Mouse (Mus musculus): ENCODE measurements around the gene Olfr723. TPM values are rescaled to one million over a fixed set of nuclear protein-coding genes. Genes with fewer than 3 reads are reported as not detected.
"Not testable (repeated sequence)": the region's sequence is repeated elsewhere in the genome, so short reads cannot be mapped to it uniquely, and the experiment has no call there.

Olfr723 gene
- total RNA-seq (2021): not detected

GRCm38 (mm10) chr14:49931687-49932086 lies at the start of gene Olfr723:
Gene Olfr723 (minus strand): TSS chr14:49931787.
- not testable (repeated sequence) for DNase-seq (ENCODE audit: extremely low spot score in 1 of 2, low spot score in 1 of 2)

- DNase-seq (ENCODE audit: extremely low spot score in 1 of 2, low spot score in 1 of 2): not testable (repeated sequence)
Measured at GRCm38 (mm10) chr14:49963174-49963573, 31.6 kb upstream of the Olfr723 start, which contains the start of gene Olfr724. Gene Olfr724 (minus strand): TSS chr14:49963274.

GRCm38 (mm10) chr14:49955890-49956289 lies 24.3 kb upstream of the Olfr723 start:
- DNase-seq (ENCODE audit: extremely low spot score in 1 of 2, low spot score in 1 of 2): no peak

GRCm38 (mm10) chr14:49901899-49902298 lies 29.7 kb downstream of the Olfr723 start, which contains the start of gene Olfr722:
Gene Olfr722 (minus strand): TSS chr14:49901999.
- no peak for DNase-seq (ENCODE audit: extremely low spot score in 1 of 2, low spot score in 1 of 2)

Other genes starting within 250 kb of the Olfr723 start
- 10 to 100 TPM; 26.1 to 28.2 TPM for gene Armh4, start 148.4 kb downstream of the Olfr723 start, total RNA-seq (2021)
- not detected for gene Olfr722, start 29.8 kb downstream of the Olfr723 start, total RNA-seq (2021)
- not detected for gene Olfr724, start 31.5 kb upstream of the Olfr723 start, total RNA-seq (2021)
- not detected for gene Olfr725, start 108.6 kb upstream of the Olfr723 start, total RNA-seq (2021)
- not detected for gene Olfr726, start 159.2 kb upstream of the Olfr723 start, total RNA-seq (2021)
- not detected for gene Olfr727, start 191.4 kb upstream of the Olfr723 start, total RNA-seq (2021)
- not detected for gene Olfr728, start 210.9 kb upstream of the Olfr723 start, total RNA-seq (2021)
- not detected for gene Olfr729, start 221.1 kb upstream of the Olfr723 start, total RNA-seq (2021)

Data from layer of hippocampus, postnatal 25 days (tissue).